ENCODE assay signal across 16 mouse cellular contexts in genomic region chr11:88605771-88606170, GRCm38 (mm10).
A peak's percentile ranks its signal among the peaks of the same experiment; 100 is the strongest.
DNase-seq lines count a peak whose midpoint lies in the region; ATAC-seq and TF ChIP-seq lines count a peak whose summit lies in the region.
"Had no signal": no experiment of that assay in that cellular context is flagged by ENCODE, and none has a peak within 500 bp of the region (broad histone marks: within the 10 kb centered on the region; RNA-seq: fewer than 3 reads in every experiment).

No protein-coding gene starts in this region.

- no peak for ATAC-seq in intestine, embryonic 14.5 days (replicated peaks; ENCODE audit: low FRiP score, low TSS enrichment, low read depth)
- no peak for ATAC-seq in intestine, postnatal 0 days
- ATAC-seq in hindbrain, embryonic 15.5 days (ENCODE audit: low FRiP score, low read depth), result no peak
- ATAC-seq: activated CD4-positive, CD25-positive, alpha-beta regulatory T cell, adult 4 months; intestine, embryonic 15.5 days had no signal

- no peak for DNase-seq in heart, adult 2 months
- no peak for DNase-seq in heart, postnatal 36 days
- no peak for DNase-seq in intestine, embryonic 14.5 days (ENCODE audit: low spot score)
- DNase-seq in CH12.LX (ENCODE audit: extremely low read depth) (peak; percentile 65), MN1 (ENCODE audit: low spot score) (no peak)
- DNase-seq in left cerebral cortex, postnatal 36 days (ENCODE audit: low spot score in 2 of 2), result no peak
- DNase-seq: cerebellum, postnatal 36 days; gastrocnemius, postnatal 36 days; kidney, postnatal 10 days; lung, adult 2 months; thymus, postnatal 25 days had no signal

- peaks cover 18% of the 10 kb centered on the region for H3K4me1 ChIP-seq in heart, adult 2 months (ENCODE audit: control insufficient read depth, insufficient read depth, low read length)
- peaks cover 18% of the 10 kb centered on the region for H3K4me1 ChIP-seq in intestine, embryonic 14.5 days (replicated peaks; ENCODE audit: control insufficient read depth, insufficient read depth, low read length)
- peaks cover 3% of the 10 kb centered on the region; the same call in 1 of the 2 replicates for H3K4me1 ChIP-seq in intestine, postnatal 0 days (replicated peaks; ENCODE audit: control insufficient read depth, insufficient read depth, low read length)
- H3K4me1 ChIP-seq in CH12.LX (ENCODE audit: control insufficient read depth in 1 of 2, insufficient read depth in 2 of 2), result peaks cover 36 to 93% of the 10 kb centered on the region in 2 experiments
- peaks cover 45% of the 10 kb centered on the region for H3K4me1 ChIP-seq in hindbrain, embryonic 15.5 days (replicated peaks)

- H3K36me3 ChIP-seq in heart, adult 2 months (ENCODE audit: control insufficient read depth, insufficient read depth, low read length), result peaks cover 3% of the 10 kb centered on the region
- H3K36me3 ChIP-seq in intestine, embryonic 14.5 days (ENCODE audit: control insufficient read depth, insufficient read depth, low read length), result peaks cover 11% of the 10 kb centered on the region; the same call in 1 of the 2 replicates
- no peaks in the 10 kb centered on the region for H3K36me3 ChIP-seq in intestine, postnatal 0 days (ENCODE audit: control insufficient read depth, insufficient read depth)
- peaks cover 21 to 54% of the 10 kb centered on the region in 2 experiments for H3K36me3 ChIP-seq in CH12.LX (replicated peaks in 1 of 2; ENCODE audit: control insufficient read depth in 1 of 2, insufficient read depth in 1 of 2, low read length in 1 of 2)
- H3K36me3 ChIP-seq in hindbrain, embryonic 15.5 days, result no peaks in the 10 kb centered on the region
- H3K36me3 ChIP-seq: intestine, embryonic 15.5 days had no signal

- H3K9me3 ChIP-seq in intestine, embryonic 14.5 days (ENCODE audit: control insufficient read depth, low read length), result no peaks in the 10 kb centered on the region
- H3K9me3 ChIP-seq in intestine, postnatal 0 days (ENCODE audit: control insufficient read depth), result no peaks in the 10 kb centered on the region
- H3K9me3 ChIP-seq in CH12.LX (replicated peaks; ENCODE audit: low read length), result no peaks in the 10 kb centered on the region
- H3K9me3 ChIP-seq in hindbrain, embryonic 15.5 days, result no peaks in the 10 kb centered on the region
- H3K9me3 ChIP-seq: intestine, embryonic 15.5 days; limb, embryonic 12.5 days had no signal

- no peak for TF ChIP-seq RAD21 in CH12.LX (IDR thresholded peaks at IDR 0.05; ENCODE audit: low read depth, low read length)

- 70% methylated on average over 6 of the region's 6 CpGs for WGBS in heart, adult 2 months
- WGBS in intestine, embryonic 14.5 days, result 86% methylated on average over 6 of the region's 6 CpGs
- WGBS in intestine, postnatal 0 days, result 92% methylated on average over 6 of the region's 6 CpGs
- 54% methylated on average over 6 of the region's 6 CpGs for WGBS in hindbrain, embryonic 15.5 days

- peak overlapping the region; percentile 44; the same call in 1 of the 2 replicates for H3K27ac ChIP-seq in heart, adult 2 months
- H3K27ac ChIP-seq in intestine, embryonic 14.5 days (ENCODE audit: low read depth), result peak overlapping the region; percentile 5
- no peak overlapping the region for H3K27ac ChIP-seq in intestine, postnatal 0 days (ENCODE audit: low read depth, low read length)
- peak overlapping the region; percentile 66 for H3K27ac ChIP-seq in CH12.LX (ENCODE audit: insufficient read depth, low read depth)
- H3K27ac ChIP-seq in hindbrain, embryonic 15.5 days (replicated peaks), result peak overlapping the region; percentile 6; the same call in 1 of the 2 replicates
- H3K27ac ChIP-seq: intestine, embryonic 15.5 days; limb, embryonic 12.5 days had no signal

- TF ChIP-seq CTCF in heart, adult 2 months (IDR thresholded peaks at IDR 0.05), result no peak
- no peak for TF ChIP-seq CTCF in intestine, postnatal 0 days (IDR thresholded peaks at IDR 0.05; ENCODE audit: low read depth)
- no peak for TF ChIP-seq CTCF in CH12.LX (conservative IDR thresholded peaks at IDR 0.05 in 1 of 2, IDR thresholded peaks at IDR 0.05 in 1 of 2; ENCODE audit: low read depth in 2 of 2, low read length in 2 of 2)

- TF ChIP-seq EP300 in heart, adult 2 months (IDR thresholded peaks at IDR 0.05; ENCODE audit: insufficient read depth, low read depth, low read length), result no peak
- TF ChIP-seq EP300 in CH12.LX (IDR thresholded peaks at IDR 0.05; ENCODE audit: low read length), result 0 out of 2 replicates have a peak, but pooled peaks have one; percentile 21

- no peak overlapping the region for H3K4me3 ChIP-seq in heart, adult 2 months
- H3K4me3 ChIP-seq in intestine, embryonic 14.5 days (ENCODE audit: low read depth, low read length), result no peak overlapping the region
- H3K4me3 ChIP-seq in intestine, postnatal 0 days (ENCODE audit: low read depth, low read length), result no peak overlapping the region
- H3K4me3 ChIP-seq in CH12.LX (replicated peaks in 1 of 3; ENCODE audit: low read depth in 2 of 3, low read length in 2 of 3, poor library complexity in 1 of 3), result no peak overlapping the region
- no peak overlapping the region for H3K4me3 ChIP-seq in hindbrain, embryonic 15.5 days
- H3K4me3 ChIP-seq: intestine, embryonic 15.5 days; limb, embryonic 12.5 days had no signal

- in situ Hi-C loops in CH12.LX (cut with MboI; ENCODE audit: low pct_ligation_motif_present, low pct_unique_long_range_greater_than_20kb, low sequenced_read_pairs), result no loop called here

- no peaks in the 10 kb centered on the region for H3K27me3 ChIP-seq in heart, adult 2 months (ENCODE audit: control insufficient read depth, insufficient read depth, low read length)
- no peaks in the 10 kb centered on the region for H3K27me3 ChIP-seq in intestine, embryonic 14.5 days (replicated peaks; ENCODE audit: control insufficient read depth, insufficient read depth, low read length)
- H3K27me3 ChIP-seq in intestine, postnatal 0 days (replicated peaks; ENCODE audit: control insufficient read depth, insufficient read depth, low read length), result no peaks in the 10 kb centered on the region
- H3K27me3 ChIP-seq in CH12.LX (replicated peaks), result no peaks in the 10 kb centered on the region
- H3K27me3 ChIP-seq in hindbrain, embryonic 15.5 days, result no peaks in the 10 kb centered on the region
- H3K27me3 ChIP-seq: intestine, embryonic 15.5 days had no signal

- intact Hi-C loops in heart, adult 2 months (cut with DNase I), result no loop called here
- intact Hi-C loops in heart, postnatal 36 days (cut with DNase I), result no loop called here
- intact Hi-C loops in left cerebral cortex, postnatal 36 days (cut with DNase I), result no loop called here

- TF ChIP-seq POLR2A in heart, adult 2 months (IDR thresholded peaks at IDR 0.05; ENCODE audit: insufficient read depth, low read depth, low read length), result no peak
- TF ChIP-seq POLR2A in CH12.LX (IDR thresholded peaks at IDR 0.05; ENCODE audit: low read depth, low read length), result peak; percentile 38; the same call in 1 of the 2 replicates

- H3K9ac ChIP-seq in heart, adult 2 months (ENCODE audit: low read depth, low read length), result no peak overlapping the region
- no peak overlapping the region for H3K9ac ChIP-seq in intestine, embryonic 14.5 days (ENCODE audit: low read length)
- H3K9ac ChIP-seq in intestine, postnatal 0 days (ENCODE audit: low read depth, low read length), result no peak overlapping the region
- peak overlapping the region; percentile 23 for H3K9ac ChIP-seq in CH12.LX (ENCODE audit: insufficient read depth, low read depth)
- H3K9ac ChIP-seq in hindbrain, embryonic 15.5 days, result no peak overlapping the region
- H3K9ac ChIP-seq: intestine, embryonic 15.5 days; limb, embryonic 12.5 days had no signal

- H3K79me2 ChIP-seq in heart, adult 2 months (replicated peaks; ENCODE audit: control insufficient read depth, insufficient read depth, low read length), result no peaks in the 10 kb centered on the region
- peaks cover 3% of the 10 kb centered on the region; the same call in 1 of the 2 replicates for H3K79me2 ChIP-seq in CH12.LX (replicated peaks; ENCODE audit: control insufficient read depth, extremely low read depth, insufficient read depth, poor library complexity, severe bottlenecking)

- no peak overlapping the region for H3K4me2 ChIP-seq in intestine, embryonic 14.5 days (ENCODE audit: low read length)
- H3K4me2 ChIP-seq in intestine, postnatal 0 days (replicated peaks; ENCODE audit: low read depth), result no peak overlapping the region
- peak overlapping the region; percentile 73 for H3K4me2 ChIP-seq in CH12.LX (ENCODE audit: insufficient read depth, low read depth, poor library complexity, severe bottlenecking)
- no peak overlapping the region for H3K4me2 ChIP-seq in hindbrain, embryonic 15.5 days
- H3K4me2 ChIP-seq: intestine, embryonic 15.5 days; limb, embryonic 12.5 days had no signal

- dilution Hi-C loops in CH12.LX (cut with MboI; ENCODE audit: extremely low pct_ligation_motif_present, extremely low pct_unique_long_range_greater_than_20kb, low sequenced_read_pairs), result no loop called here

TF ChIP-seq in CH12.LX, 34 proteins besides CTCF, POLR2A, EP300 and RAD21 (continues in another document):
- TF ChIP-seq USF2 (conservative IDR thresholded peaks at IDR 0.05; ENCODE audit: low read depth, low read length), result no peak
- 0 out of 2 replicates have a peak, but pooled peaks have one; percentile 25 for TF ChIP-seq ELF1 (IDR thresholded peaks at IDR 0.05; ENCODE audit: low read depth, low read length)
- TF ChIP-seq TBP (conservative IDR thresholded peaks at IDR 0.05; ENCODE audit: low read depth, low read length), result 0 out of 2 replicates have a peak, but pooled peaks have one; percentile 16
- TF ChIP-seq MAX (IDR thresholded peaks at IDR 0.05; ENCODE audit: low read length), result no peak; the same call in 1 of the 2 replicates
- TF ChIP-seq ZMIZ1 (IDR thresholded peaks at IDR 0.05; ENCODE audit: low read depth, low read length), result no peak
- TF ChIP-seq SIN3A (IDR thresholded peaks at IDR 0.05; ENCODE audit: low read length), result no peak
- TF ChIP-seq KAT2A (IDR thresholded peaks at IDR 0.05; ENCODE audit: insufficient replicate concordance, low read length), result no peak
- peak; percentile 20; the same call in 1 of the 2 replicates for TF ChIP-seq MEF2A (IDR thresholded peaks at IDR 0.05; ENCODE audit: borderline replicate concordance, low read depth, low read length)
- peak; percentile 90 for TF ChIP-seq CHD2 (IDR thresholded peaks at IDR 0.05; ENCODE audit: low read length)
- TF ChIP-seq SMC3 (IDR thresholded peaks at IDR 0.05; ENCODE audit: low read depth, low read length), result no peak
- no peak for TF ChIP-seq ZKSCAN1 (IDR thresholded peaks at IDR 0.05; ENCODE audit: borderline replicate concordance, low read depth, low read length)
- peak; percentile 64; the same call in 1 of the 2 replicates for TF ChIP-seq BHLHE40 (IDR thresholded peaks at IDR 0.05; ENCODE audit: low read depth, low read length)
- peak; percentile 60 for TF ChIP-seq IRF4 (IDR thresholded peaks at IDR 0.05; ENCODE audit: low read depth, low read length)
- no peak for TF ChIP-seq JUND (conservative IDR thresholded peaks at IDR 0.05; ENCODE audit: low read depth, low read length)
- TF ChIP-seq ETS1 (conservative IDR thresholded peaks at IDR 0.05; ENCODE audit: low read depth, low read length), result peak; percentile 41; the same call in 1 of the 2 replicates
- no peak for TF ChIP-seq E2F4 (IDR thresholded peaks at IDR 0.05; ENCODE audit: insufficient replicate concordance, low read depth, low read length)
